Mouse (Mus musculus) kidney, postnatal 10 days (tissue): ENCODE measurements around the gene Msantd3.

Experiments
- DNase-seq: peaks from one replicate; pipeline ENCODE4 v3.0.0; 2021; ENCODE audit warnings: mixed read lengths

The Msantd3 gene

DNA sequence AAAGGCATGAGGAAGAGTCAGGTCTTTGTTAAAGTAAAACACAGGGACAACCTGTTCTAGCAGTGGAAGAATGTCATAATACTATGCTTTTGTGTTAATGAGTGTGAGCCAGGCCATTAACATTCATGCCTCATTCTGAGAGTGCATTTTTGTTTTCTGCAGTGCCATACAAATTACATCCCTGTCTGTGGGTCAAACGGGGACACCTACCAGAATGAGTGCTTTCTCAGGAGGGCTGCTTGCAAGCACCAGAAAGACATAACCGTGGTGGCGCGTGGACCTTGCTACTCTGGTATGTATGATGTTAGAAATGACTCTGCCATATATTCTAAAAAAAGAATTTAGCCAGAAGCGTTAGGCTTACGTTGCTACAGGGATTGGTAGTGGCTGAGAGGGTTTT is 70.5 kb downstream of the Msantd3 start:
- DNase-seq, result no peak
